Mouse (Mus musculus) CH12.LX (cell line): Measurements from ENCODE around the gene Fam13c. TPM values are rescaled to one million over a fixed set of nuclear protein-coding genes. Genes with fewer than 3 reads are reported as not detected.

ENCODE experiments used
- DNase-seq: peaks from one replicate; pipeline ENCODE4 v3.0.0-alpha.2; 2013; ENCODE audit errors: extremely low read depth
- H3K27ac ChIP-seq: 2 replicates; pipeline ENCODE4 v1.5.1; 2012; ENCODE audit warnings: low read depth, mild to moderate bottlenecking, control low read depth, moderate library complexity; ENCODE audit not compliant: insufficient read depth
- H3K27me3 ChIP-seq: replicated peaks from 2 replicates; pipeline ENCODE3; 2012; ENCODE audit warnings: inconsistent platforms
- H3K36me3 ChIP-seq, 2 experiments: replicated peaks in 1 of 2; 2 replicates each; pipeline versions ENCODE3 to v1.6.1; 2012; ENCODE audit warnings: inconsistent platforms in 1 of 2, low read length in 1 of 2, mild to moderate bottlenecking in 1 of 2, mixed read lengths in 1 of 2, moderate library complexity in 1 of 2; ENCODE audit not compliant: control insufficient read depth in 1 of 2, insufficient read depth in 1 of 2
- H3K4me1 ChIP-seq, 2 experiments: 2 replicates each; pipeline ENCODE4 v1.6.1; 2012; ENCODE audit warnings: inconsistent platforms in 1 of 2, moderate library complexity in 1 of 2; ENCODE audit not compliant: insufficient read depth in 2 of 2, control insufficient read depth in 1 of 2
- H3K4me2 ChIP-seq: 2 replicates; pipeline ENCODE4 v1.6.1; 2012; ENCODE audit warnings: low read depth, mild to moderate bottlenecking, control low read depth; ENCODE audit not compliant: poor library complexity, insufficient read depth, severe bottlenecking
- H3K4me3 ChIP-seq, 3 experiments: fragments of 150-350 bp in 1 of 3; sonication (generic) in 1 of 3; replicated peaks in 1 of 3; 2 replicates each; pipeline versions ENCODE3 to v1.5.1; 2011 to 2012; ENCODE audit warnings: low read depth in 2 of 3, low read length in 2 of 3, mild to moderate bottlenecking in 2 of 3, moderate library complexity in 2 of 3, control low read depth in 1 of 3, improper control_type of control experiment in 1 of 3, inconsistent platforms in 1 of 3, mixed read lengths in 1 of 3; ENCODE audit not compliant: poor library complexity in 1 of 3
- H3K79me2 ChIP-seq: replicated peaks from 2 replicates; pipeline ENCODE4 v1.6.1; 2012; ENCODE audit warnings: mild to moderate bottlenecking, moderate library complexity; ENCODE audit not compliant: control insufficient read depth, poor library complexity, insufficient read depth, severe bottlenecking; ENCODE audit errors: extremely low read depth
- H3K9ac ChIP-seq: 2 replicates; pipeline ENCODE4 v1.6.1; 2012; ENCODE audit warnings: low read depth, mild to moderate bottlenecking, control low read depth, moderate library complexity; ENCODE audit not compliant: insufficient read depth
- H3K9me3 ChIP-seq: replicated peaks from 2 replicates; pipeline ENCODE3; 2012; ENCODE audit warnings: low read length, inconsistent platforms, mixed read lengths
- BHLHE40 ChIP-seq: IDR thresholded peaks from 2 replicates; pipeline ENCODE4 v1.6.1; 2011; ENCODE audit warnings: mild to moderate bottlenecking, low read depth, low read length, improper control_type of control experiment
- CTCF ChIP-seq, 2 experiments: IDR thresholded peaks in 1 of 2; conservative IDR thresholded peaks in 1 of 2; 2 replicates each; pipeline ENCODE4 v1.5.1; 2011 to 2012; ENCODE audit warnings: low read depth in 2 of 2, low read length in 2 of 2, improper control_type of control experiment in 1 of 2, inconsistent platforms in 1 of 2, mild to moderate bottlenecking in 1 of 2, moderate library complexity in 1 of 2
- ELF1 ChIP-seq: IDR thresholded peaks from 2 replicates; pipeline ENCODE4 v1.6.1; 2014; ENCODE audit warnings: low read depth, mild to moderate bottlenecking, inconsistent platforms, low read length, improper control_type of control experiment
- EP300 ChIP-seq: IDR thresholded peaks from 2 replicates; pipeline ENCODE4 v1.6.1; 2011; ENCODE audit warnings: low read length, improper control_type of control experiment
- ETS1 ChIP-seq: conservative IDR thresholded peaks from 2 replicates; pipeline ENCODE4 v1.6.1; 2012; ENCODE audit warnings: low read depth, mild to moderate bottlenecking, inconsistent platforms, low read length, improper control_type of control experiment, moderate library complexity
- HCFC1 ChIP-seq: IDR thresholded peaks from 2 replicates; pipeline ENCODE4 v1.6.1; 2012; ENCODE audit warnings: low read depth, mild to moderate bottlenecking, inconsistent platforms, low read length, improper control_type of control experiment
- JUN ChIP-seq: IDR thresholded peaks from 2 replicates; pipeline ENCODE4 v1.6.1; 2011; ENCODE audit warnings: low read depth, mild to moderate bottlenecking, low read length, improper control_type of control experiment, moderate library complexity; ENCODE audit not compliant: insufficient read depth
- JUND ChIP-seq: conservative IDR thresholded peaks from 2 replicates; pipeline ENCODE4 v1.6.1; 2011; ENCODE audit warnings: low read depth, low read length, improper control_type of control experiment
- MAZ ChIP-seq: IDR thresholded peaks from 2 replicates; pipeline ENCODE4 v1.6.1; 2012; ENCODE audit warnings: low read depth, mild to moderate bottlenecking, inconsistent platforms, low read length, improper control_type of control experiment, moderate library complexity
- MXI1 ChIP-seq: IDR thresholded peaks from 2 replicates; pipeline ENCODE4 v1.6.1; 2011; ENCODE audit warnings: mild to moderate bottlenecking, low read depth, low read length, improper control_type of control experiment
- NELFE ChIP-seq: IDR thresholded peaks from 2 replicates; pipeline ENCODE4 v1.6.1; 2011; ENCODE audit warnings: low read depth, low read length, improper control_type of control experiment
- NRF1 ChIP-seq: IDR thresholded peaks from 2 replicates; pipeline ENCODE4 v1.6.1; 2014; ENCODE audit warnings: low read depth, mild to moderate bottlenecking, inconsistent platforms, low read length, improper control_type of control experiment, moderate library complexity
- PAX5 ChIP-seq: IDR thresholded peaks from 2 replicates; pipeline ENCODE4 v1.6.1; 2012; ENCODE audit warnings: low read length, inconsistent platforms, mixed read lengths
- SIN3A ChIP-seq: IDR thresholded peaks from 2 replicates; pipeline ENCODE4 v1.6.1; 2012; ENCODE audit warnings: low read length, improper control_type of control experiment, inconsistent platforms
- SMC3 ChIP-seq: IDR thresholded peaks from 2 replicates; pipeline ENCODE4 v1.6.1; 2011; ENCODE audit warnings: low read depth, low read length, improper control_type of control experiment
- TCF12 ChIP-seq: IDR thresholded peaks from 2 replicates; pipeline ENCODE4 v1.6.1; 2014; ENCODE audit warnings: low read depth, mild to moderate bottlenecking, inconsistent platforms, low read length, improper control_type of control experiment
- UBTF ChIP-seq: IDR thresholded peaks from 2 replicates; pipeline ENCODE4 v1.6.1; 2012; ENCODE audit warnings: low read depth, mild to moderate bottlenecking, inconsistent platforms, low read length, improper control_type of control experiment, moderate library complexity
- ZKSCAN1 ChIP-seq: IDR thresholded peaks from 2 replicates; pipeline ENCODE4 v1.6.1; 2012; ENCODE audit warnings: low read depth, inconsistent platforms, low read length, improper control_type of control experiment, borderline replicate concordance
- dilution Hi-C: fragments of 300-500 bp; cut with MboI; formaldehyde crosslinking; loops from 2 replicates; pipeline ENCODE4 v1.14.3; 2020; ENCODE audit warnings: low sequenced_read_pairs; ENCODE audit not compliant: extremely low pct_unique_long_range_greater_than_20kb, extremely low pct_ligation_motif_present
- in situ Hi-C: fragments of 300-500 bp; cut with MboI; formaldehyde crosslinking; loops from 3 replicates; pipeline ENCODE4 v1.14.3; 2019; ENCODE audit warnings: low sequenced_read_pairs, low pct_ligation_motif_present, low pct_unique_long_range_greater_than_20kb, mixed read lengths
- polyA plus RNA-seq: library from polyadenylated mRNA; unstranded; fragments of >175 nt; gene quantifications from 2 replicates; pipeline ENCODE4 v1.2.1, GENCODE M21; 2012; ENCODE audit warnings: low read depth; ENCODE audit not compliant: insufficient read length
- total RNA-seq, 2 experiments: library from RNA; depleted of rRNA; stranded (reverse); fragments of 300-350 nt in 1 of 2; fragments of >200 nt in 1 of 2; gene quantifications; 2 replicates each; pipeline ENCODE4 v1.2.3; 2012 to 2014

Fam13c gene
- total and polyA plus RNA-seq, 3 experiments: not detected

DNA sequence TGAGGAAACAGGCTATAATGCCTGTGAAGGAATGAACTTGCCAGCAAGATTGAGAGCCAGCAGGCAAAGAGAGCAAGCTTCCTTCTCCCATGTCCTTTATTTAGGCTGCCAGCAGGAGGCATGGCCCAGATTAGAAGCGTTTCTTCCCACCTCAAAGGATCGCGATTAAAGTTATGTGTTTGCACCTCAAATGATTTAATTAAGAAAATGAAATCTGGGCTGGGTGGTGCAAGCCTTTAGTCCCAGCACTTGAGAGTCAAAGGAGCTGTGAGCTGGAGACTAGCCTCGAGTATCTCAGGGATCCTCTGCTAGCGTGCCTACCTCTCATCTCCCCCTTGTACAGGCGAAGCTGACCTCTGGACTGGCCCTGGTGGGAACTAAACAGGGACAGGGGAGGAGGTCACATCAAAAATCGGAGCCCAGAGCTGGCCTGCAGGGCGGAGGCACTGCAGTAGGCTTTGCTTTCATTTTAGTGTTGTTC lies 93.1 kb downstream of the Fam13c start:
- Histone ChIP-seq H3K4me3 (no peak overlapping the region), H3K9me3 (peaks cover 74% of the 10 kb centered on the region), H3K27me3 (no peaks in the 10 kb centered on the region), H3K79me2 (no peaks in the 10 kb centered on the region), H3K9ac (no peak overlapping the region), H3K4me1 (no peaks in the 10 kb centered on the region), H3K36me3 (no peaks in the 10 kb centered on the region), H3K4me2 (no peak overlapping the region), H3K27ac (no peak overlapping the region)
- in situ Hi-C loops (no loop called here), dilution Hi-C loops (no loop called here)
- no peak for DNase-seq
- TF ChIP-seq SMC3 (no peak), NELFE (no peak), CTCF (conservative IDR thresholded peaks at IDR 0.05 in 1 of 2, IDR thresholded peaks at IDR 0.05 in 1 of 2; ENCODE audit: low read depth in 2 of 2, low read length in 2 of 2) (no peak), ELF1 (no peak)

DNA sequence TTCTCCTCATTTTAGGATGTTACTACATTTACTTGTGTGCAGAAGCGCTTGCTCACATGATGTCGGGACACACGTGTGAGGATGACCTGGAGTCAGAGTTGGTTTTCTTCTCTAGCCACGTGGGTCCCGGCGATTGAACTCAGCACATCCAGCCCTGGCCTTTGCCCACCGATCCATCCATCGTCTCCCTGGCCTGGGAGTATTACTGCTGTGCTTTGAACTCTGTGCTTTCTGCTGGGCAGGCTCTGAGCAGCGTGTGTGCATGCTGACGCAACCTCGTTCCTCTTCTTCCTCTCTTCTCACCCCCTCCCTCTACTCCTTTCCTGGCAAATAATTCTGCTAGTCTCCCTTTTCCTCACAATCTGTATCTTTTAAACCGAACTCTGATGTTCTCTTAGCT lies 93.7 kb downstream of the Fam13c start:
- dilution Hi-C loops (no loop called here), in situ Hi-C loops (no loop called here)
- H3K4me3 ChIP-seq: no peak overlapping the region
- H3K9ac ChIP-seq: no peak overlapping the region
- no peak overlapping the region for H3K27ac ChIP-seq
- TF ChIP-seq NRF1 (no peak), PAX5 (no peak), JUN (no peak), BHLHE40 (no peak), HCFC1 (no peak), TCF12 (no peak), UBTF (no peak), ELF1 (no peak), EP300 (no peak), ZKSCAN1 (no peak), MXI1 (no peak), SIN3A (no peak), MAZ (no peak), JUND (no peak), ETS1 (no peak), NELFE (no peak)
- H3K27me3 ChIP-seq: no peaks in the 10 kb centered on the region
- DNase-seq: no peak
- H3K9me3 ChIP-seq: peaks cover 75% of the 10 kb centered on the region
- H3K79me2 ChIP-seq: no peaks in the 10 kb centered on the region
- H3K36me3 ChIP-seq: no peaks in the 10 kb centered on the region
- no peaks in the 10 kb centered on the region for H3K4me1 ChIP-seq
- H3K4me2 ChIP-seq: no peak overlapping the region
